Mouse (Mus musculus): Measurements from ENCODE around the gene Fbxo9. TPM values are rescaled to one million over a fixed set of nuclear protein-coding genes. Genes with fewer than 3 reads are reported as not detected.

The Fbxo9 gene
- polyA plus RNA-seq, 1 experiment = 16.4 TPM

- Histone ChIP-seq H3K4me1 (ENCODE audit: control insufficient read depth, insufficient read depth, low read length) (peaks cover 6% of the 10 kb centered on the region), H3K4me3 (ENCODE audit: low read depth, low read length) (no peak overlapping the region), H3K27me3 (ENCODE audit: control insufficient read depth, insufficient read depth, low read length, poor library complexity, severe bottlenecking) (no peaks in the 10 kb centered on the region), H3K9ac (ENCODE audit: low read depth, poor library complexity, severe bottlenecking) (no peak overlapping the region), H3K36me3 (ENCODE audit: control insufficient read depth, insufficient read depth, low read length, poor library complexity, severe bottlenecking) (no peaks in the 10 kb centered on the region), H3K27ac (ENCODE audit: insufficient read depth, low read length) (no peak overlapping the region), H3K9me3 (replicated peaks; ENCODE audit: control insufficient read depth, insufficient read depth, low read length, poor library complexity, severe bottlenecking) (no peaks in the 10 kb centered on the region)
- TF ChIP-seq CTCF (IDR thresholded peaks at IDR 0.05; ENCODE audit: low read depth, low read length) = no peak
- no peak for TF ChIP-seq EP300 (IDR thresholded peaks at IDR 0.05; ENCODE audit: insufficient read depth, low read depth, low read length)
Measured at GRCm38 (mm10) chr9:78045171-78045570, 63.7 kb downstream of the Fbxo9 start.

- H3K27ac ChIP-seq (ENCODE audit: insufficient read depth, low read length) = no peak overlapping the region
- TF ChIP-seq CTCF (IDR thresholded peaks at IDR 0.05; ENCODE audit: low read depth, low read length) = peak; percentile 100
- TF ChIP-seq EP300 (IDR thresholded peaks at IDR 0.05; ENCODE audit: insufficient read depth, low read depth, low read length) = 0 out of 2 replicates have a peak, but pooled peaks have one; percentile 52
- no peak for TF ChIP-seq POLR2A (IDR thresholded peaks at IDR 0.05; ENCODE audit: insufficient read depth, low read length)
- H3K4me3 ChIP-seq (ENCODE audit: low read depth, low read length) = no peak overlapping the region
- H3K4me1 ChIP-seq (ENCODE audit: control insufficient read depth, insufficient read depth, low read length) = no peaks in the 10 kb centered on the region
- no peak overlapping the region for H3K9ac ChIP-seq (ENCODE audit: low read depth, poor library complexity, severe bottlenecking)
- no peaks in the 10 kb centered on the region for H3K27me3 ChIP-seq (ENCODE audit: control insufficient read depth, insufficient read depth, low read length, poor library complexity, severe bottlenecking)
- H3K9me3 ChIP-seq (replicated peaks; ENCODE audit: control insufficient read depth, insufficient read depth, low read length, poor library complexity, severe bottlenecking) = no peaks in the 10 kb centered on the region
- no peaks in the 10 kb centered on the region for H3K36me3 ChIP-seq (ENCODE audit: control insufficient read depth, insufficient read depth, low read length, poor library complexity, severe bottlenecking)
Measured at GRCm38 (mm10) chr9:78038755-78039489, 69.9 kb downstream of the Fbxo9 start.

- Histone ChIP-seq H3K36me3 (ENCODE audit: control insufficient read depth, insufficient read depth, low read length, poor library complexity, severe bottlenecking) (no peaks in the 10 kb centered on the region), H3K4me3 (ENCODE audit: low read depth, low read length) (no peak overlapping the region), H3K9me3 (replicated peaks; ENCODE audit: control insufficient read depth, insufficient read depth, low read length, poor library complexity, severe bottlenecking) (no peaks in the 10 kb centered on the region), H3K27ac (ENCODE audit: insufficient read depth, low read length) (no peak overlapping the region), H3K4me1 (ENCODE audit: control insufficient read depth, insufficient read depth, low read length) (no peaks in the 10 kb centered on the region), H3K27me3 (ENCODE audit: control insufficient read depth, insufficient read depth, low read length, poor library complexity, severe bottlenecking) (no peaks in the 10 kb centered on the region), H3K9ac (ENCODE audit: low read depth, poor library complexity, severe bottlenecking) (no peak overlapping the region)
- TF ChIP-seq CTCF (IDR thresholded peaks at IDR 0.05; ENCODE audit: low read depth, low read length) (no peak), POLR2A (IDR thresholded peaks at IDR 0.05; ENCODE audit: insufficient read depth, low read length) (no peak), EP300 (IDR thresholded peaks at IDR 0.05; ENCODE audit: insufficient read depth, low read depth, low read length) (no peak)
Measured at GRCm38 (mm10) chr9:78035831-78036230, 73.0 kb downstream of the Fbxo9 start.

- H3K4me3 ChIP-seq (ENCODE audit: low read depth, low read length) = no peak overlapping the region
Measured at GRCm38 (mm10) chr9:78035296-78035695, 73.6 kb downstream of the Fbxo9 start.

GRCm38 (mm10) chr9:78032930-78033329 is 75.9 kb downstream of the Fbxo9 start:
- Histone ChIP-seq H3K9ac (ENCODE audit: low read depth, poor library complexity, severe bottlenecking) (no peak overlapping the region), H3K27ac (ENCODE audit: insufficient read depth, low read length) (no peak overlapping the region), H3K9me3 (replicated peaks; ENCODE audit: control insufficient read depth, insufficient read depth, low read length, poor library complexity, severe bottlenecking) (no peaks in the 10 kb centered on the region), H3K36me3 (ENCODE audit: control insufficient read depth, insufficient read depth, low read length, poor library complexity, severe bottlenecking) (no peaks in the 10 kb centered on the region), H3K4me1 (ENCODE audit: control insufficient read depth, insufficient read depth, low read length) (no peaks in the 10 kb centered on the region), H3K27me3 (ENCODE audit: control insufficient read depth, insufficient read depth, low read length, poor library complexity, severe bottlenecking) (no peaks in the 10 kb centered on the region), H3K4me3 (ENCODE audit: low read depth, low read length) (no peak overlapping the region)
- TF ChIP-seq CTCF (IDR thresholded peaks at IDR 0.05; ENCODE audit: low read depth, low read length) = no peak
- TF ChIP-seq EP300 (IDR thresholded peaks at IDR 0.05; ENCODE audit: insufficient read depth, low read depth, low read length) = no peak
- no peak for TF ChIP-seq POLR2A (IDR thresholded peaks at IDR 0.05; ENCODE audit: insufficient read depth, low read length)

More at GRCm38 (mm10) chr9:78035296-78035695, 73.6 kb downstream of the Fbxo9 start:
- no peaks in the 10 kb centered on the region for H3K9me3 ChIP-seq (replicated peaks; ENCODE audit: control insufficient read depth, insufficient read depth, low read length, poor library complexity, severe bottlenecking)
- H3K27ac ChIP-seq (ENCODE audit: insufficient read depth, low read length) = no peak overlapping the region
- H3K36me3 ChIP-seq (ENCODE audit: control insufficient read depth, insufficient read depth, low read length, poor library complexity, severe bottlenecking) = no peaks in the 10 kb centered on the region
- H3K27me3 ChIP-seq (ENCODE audit: control insufficient read depth, insufficient read depth, low read length, poor library complexity, severe bottlenecking) = no peaks in the 10 kb centered on the region
- H3K4me1 ChIP-seq (ENCODE audit: control insufficient read depth, insufficient read depth, low read length) = no peaks in the 10 kb centered on the region
- no peak for TF ChIP-seq CTCF (IDR thresholded peaks at IDR 0.05; ENCODE audit: low read depth, low read length)
- no peak for TF ChIP-seq POLR2A (IDR thresholded peaks at IDR 0.05; ENCODE audit: insufficient read depth, low read length)
- no peak for TF ChIP-seq EP300 (IDR thresholded peaks at IDR 0.05; ENCODE audit: insufficient read depth, low read depth, low read length)
- H3K9ac ChIP-seq (ENCODE audit: low read depth, poor library complexity, severe bottlenecking) = no peak overlapping the region

Other genes starting within 250 kb of the Fbxo9 start
- 113 and 115 TPM in 2 replicates for gene Elovl5, start 191.7 kb downstream of the Fbxo9 start, polyA plus RNA-seq (2011; ENCODE audit: insufficient read depth, insufficient read length, low read depth, missing spikeins)
- gene Gcm1, start 57.1 kb downstream of the Fbxo9 start, polyA plus RNA-seq (2011; ENCODE audit: insufficient read depth, insufficient read length, low read depth, missing spikeins) = 1.3 and 1.7 TPM in 2 replicates
- 17.1 and 17.5 TPM in 2 replicates for gene Ick, start 127 bp upstream of the Fbxo9 start, polyA plus RNA-seq (2011; ENCODE audit: insufficient read depth, insufficient read length, low read depth, missing spikeins)
- 322 and 323 TPM in 2 replicates for gene Gsta4, start 73.7 kb upstream of the Fbxo9 start, polyA plus RNA-seq (2011; ENCODE audit: insufficient read depth, insufficient read length, low read depth, missing spikeins)
- not detected in 2 replicates for gene Gsta1, start 121.6 kb upstream of the Fbxo9 start, polyA plus RNA-seq (2011; ENCODE audit: insufficient read depth, insufficient read length, low read depth, missing spikeins)
- gene Gm3776, start 148.1 kb upstream of the Fbxo9 start, polyA plus RNA-seq (2011; ENCODE audit: insufficient read depth, insufficient read length, low read depth, missing spikeins) = not detected in 2 replicates
- gene Gm10639, start 180.9 kb upstream of the Fbxo9 start, polyA plus RNA-seq (2011; ENCODE audit: insufficient read depth, insufficient read length, low read depth, missing spikeins) = not detected in 2 replicates
- not detected in 2 replicates for gene Omt2a, start 205.7 kb upstream of the Fbxo9 start, polyA plus RNA-seq (2011; ENCODE audit: insufficient read depth, insufficient read length, low read depth, missing spikeins)
- not detected in 2 replicates for gene Omt2b, start 218.5 kb upstream of the Fbxo9 start, polyA plus RNA-seq (2011; ENCODE audit: insufficient read depth, insufficient read length, low read depth, missing spikeins)
- not detected in 2 replicates for gene Gsta2, start 246.7 kb upstream of the Fbxo9 start, polyA plus RNA-seq (2011; ENCODE audit: insufficient read depth, insufficient read length, low read depth, missing spikeins)